Mouse (Mus musculus): ENCODE results near the gene Mmp28.

Gene Mmp28

DNA sequence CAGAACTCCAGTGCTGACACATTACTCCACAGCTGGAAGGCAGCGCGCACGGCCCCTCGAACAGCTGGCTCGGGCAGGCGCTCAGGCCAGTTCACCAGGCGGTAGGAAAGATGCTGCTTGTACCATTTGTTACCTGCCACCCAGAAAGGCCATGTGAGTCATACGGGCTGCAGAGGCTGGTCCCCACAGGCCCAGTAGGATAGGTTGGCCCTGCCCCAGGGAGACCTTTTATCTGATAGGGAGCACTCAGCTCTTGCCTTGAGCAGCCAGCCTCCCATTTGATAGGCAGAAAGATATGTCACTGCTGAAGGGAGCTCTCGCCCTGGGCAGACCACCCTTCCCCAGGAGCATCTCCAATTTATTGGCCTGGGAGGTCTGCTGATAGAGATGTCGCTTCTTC, 15.3 kb downstream of the Mmp28 start:
- in situ Hi-C loops (cut with MboI, MseI) = no loop called here

DNA sequence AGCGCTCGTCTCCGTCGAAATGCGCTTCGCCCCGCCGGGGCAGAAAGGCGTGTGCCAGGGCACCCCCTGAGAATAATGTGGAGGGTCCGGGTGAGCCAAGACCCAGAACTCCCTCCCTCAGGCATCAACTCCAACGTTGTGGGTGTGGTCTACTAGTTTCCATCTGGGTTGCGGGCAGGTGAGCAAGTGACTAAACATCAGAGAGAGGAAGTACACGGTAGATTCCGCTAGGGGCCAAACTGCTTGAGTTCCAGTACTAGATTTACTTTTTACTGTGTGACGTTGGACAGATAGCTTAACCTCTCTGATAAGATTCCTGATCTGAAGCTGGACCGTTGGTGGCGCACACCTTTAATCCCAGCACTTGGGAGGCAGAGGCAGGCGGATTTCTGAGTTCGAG, 17.9 kb downstream of the Mmp28 start:
- in situ Hi-C loops (cut with MboI, MseI) = no loop called here

DNA sequence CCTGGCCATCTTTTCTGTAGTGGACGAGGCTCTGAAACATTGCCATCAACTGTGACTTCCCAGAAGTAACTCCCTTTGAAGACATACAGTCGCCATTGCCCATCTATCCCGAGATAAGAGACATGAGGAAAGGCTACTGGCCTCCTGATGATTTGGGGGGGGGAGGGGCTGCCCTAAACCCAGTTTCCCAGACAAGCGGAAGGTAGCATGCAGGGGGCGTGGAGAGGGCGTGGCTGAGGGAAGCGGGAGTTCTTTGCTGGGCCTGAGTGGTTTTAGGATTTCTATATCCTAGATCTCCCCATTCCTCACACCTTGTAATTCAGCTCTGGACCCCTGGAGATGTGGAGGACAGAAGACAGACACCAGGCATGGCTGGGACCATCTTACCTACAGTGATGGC, 19.0 kb downstream of the Mmp28 start:
- in situ Hi-C loops (cut with MboI, MseI) = no loop called here

DNA sequence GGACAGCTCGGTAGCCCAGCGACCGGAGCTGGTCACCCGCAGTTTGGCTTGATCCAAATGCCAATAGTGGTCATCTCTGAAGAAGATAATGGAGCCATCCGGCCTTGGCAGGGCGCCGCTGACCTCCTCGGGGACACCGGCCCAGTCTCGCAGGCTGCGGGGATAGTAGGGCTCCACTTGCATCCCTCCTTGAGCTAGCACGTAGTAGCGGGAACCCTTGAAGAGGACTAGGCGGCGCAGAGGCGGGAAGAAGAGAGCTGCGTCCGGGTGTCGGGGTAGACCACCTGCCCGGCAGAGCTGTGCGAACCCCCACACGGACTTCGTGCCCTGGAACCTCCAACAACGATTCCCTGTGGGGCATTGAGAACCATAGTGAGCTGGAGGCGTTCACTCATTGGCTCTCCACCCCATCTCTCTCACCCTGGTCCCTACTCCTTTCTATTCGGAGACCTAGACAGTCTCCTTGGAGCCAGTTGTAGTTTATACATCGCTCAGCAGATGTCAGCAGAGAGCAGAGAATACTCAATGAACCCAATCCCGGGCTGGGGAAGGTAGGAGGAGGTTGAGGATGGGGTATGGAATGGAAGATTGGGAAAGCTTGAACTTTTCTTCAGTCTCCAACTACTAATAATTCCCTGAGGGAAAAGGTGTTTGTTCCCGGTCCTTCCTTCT, 20.1 kb downstream of the Mmp28 start:
- in situ Hi-C loops (cut with MboI, MseI) = no loop called here

DNA sequence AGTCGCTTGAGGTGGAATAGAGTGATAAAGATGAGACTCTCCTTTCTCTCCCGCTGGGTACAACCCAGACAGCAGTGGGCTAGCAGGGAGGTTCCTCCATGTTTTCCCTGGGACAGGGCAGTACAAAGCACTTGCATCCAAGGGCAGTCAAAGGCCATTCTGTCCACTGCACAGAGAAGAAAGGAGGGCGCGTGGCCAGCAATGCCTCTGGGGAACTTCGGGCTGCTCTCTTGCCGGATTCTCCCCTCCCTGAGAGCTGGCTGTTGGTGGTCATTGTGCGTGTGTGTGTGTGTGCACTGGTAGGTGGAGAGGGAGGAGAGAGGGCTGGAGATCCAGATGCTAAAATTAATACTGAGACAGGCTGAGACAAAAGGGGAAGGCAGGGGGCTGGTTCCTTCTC, 21.6 kb downstream of the Mmp28 start:
- in situ Hi-C loops (cut with MboI, MseI) = no loop called here

DNA sequence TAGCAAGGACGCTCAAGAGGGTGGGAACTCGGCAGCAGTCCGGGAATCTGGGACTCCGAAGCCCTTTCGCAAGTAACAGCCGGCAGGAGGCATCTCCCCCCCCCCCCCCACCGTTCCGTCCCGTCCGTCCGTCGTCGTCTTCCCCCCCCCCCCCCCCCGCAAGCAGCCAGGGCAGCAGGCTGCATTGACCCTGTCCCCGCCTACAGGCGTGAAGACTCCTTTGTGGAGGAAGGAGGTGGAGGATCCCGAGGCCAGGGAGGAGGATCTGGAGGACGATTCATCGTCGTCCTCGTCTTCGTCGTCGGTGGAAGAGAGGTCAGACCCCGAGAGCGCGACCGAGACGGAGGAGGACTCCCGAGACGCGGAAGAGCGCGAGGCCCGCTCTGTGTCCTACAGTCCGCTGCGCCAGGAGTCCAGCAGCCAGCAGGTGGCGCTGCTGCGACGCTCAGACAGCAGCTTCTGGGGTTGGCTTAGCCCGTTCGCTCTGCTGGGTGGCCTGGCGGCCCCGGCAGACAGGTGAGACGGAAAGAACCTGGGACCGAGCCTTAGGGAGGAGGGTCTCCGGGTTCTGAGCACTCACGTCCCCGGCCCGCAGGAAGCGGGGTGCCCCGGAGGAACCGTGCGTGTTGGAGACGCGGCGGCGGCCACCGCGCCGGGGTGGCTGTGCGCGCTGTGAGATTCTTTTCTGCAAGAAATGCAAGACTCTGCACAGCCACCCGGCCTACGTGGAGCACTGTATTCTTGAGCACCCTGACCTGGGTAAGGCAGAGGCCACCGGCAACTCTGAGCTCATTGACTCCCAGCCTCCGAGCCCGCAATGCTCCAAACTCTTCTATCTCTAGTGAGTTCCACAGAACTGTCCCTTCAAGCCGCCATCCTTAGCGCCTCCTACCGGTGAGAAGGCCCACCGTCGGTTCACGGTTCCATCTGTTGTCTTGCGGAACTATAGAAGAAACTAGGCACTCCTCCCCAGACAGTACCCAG, 22.5 kb downstream of the Mmp28 start:
- in situ Hi-C loops (cut with MboI, MseI) = no loop called here

DNA sequence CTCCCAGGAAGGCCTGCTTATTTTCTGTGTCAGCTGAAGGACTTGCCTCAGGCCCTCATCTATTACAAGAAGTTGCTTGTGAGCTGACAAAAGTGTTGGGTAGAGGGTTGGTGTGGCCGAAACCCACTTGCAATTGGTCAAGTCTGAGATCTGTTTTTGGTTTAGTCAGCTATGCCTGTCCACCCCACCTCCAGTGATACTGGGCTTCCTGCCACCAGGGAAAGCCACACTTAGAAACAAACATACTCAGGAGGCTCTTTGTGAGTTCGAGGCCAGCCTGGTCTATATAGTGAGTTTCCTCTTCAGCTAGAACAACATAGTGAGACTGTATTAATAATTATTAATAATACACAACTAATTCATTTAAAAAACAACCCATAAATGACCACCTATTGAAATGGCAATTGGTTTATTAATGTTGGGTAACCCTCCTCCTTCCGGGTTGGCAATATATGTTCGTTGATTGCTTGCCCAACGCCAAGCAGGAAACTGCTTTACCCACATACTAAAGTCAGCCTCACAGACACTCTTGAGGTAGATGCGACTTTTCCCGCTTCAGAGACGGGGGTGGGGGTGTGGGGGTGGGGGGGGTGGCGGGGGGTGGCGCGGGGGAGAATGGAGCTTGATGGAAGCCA, 23.3 kb downstream of the Mmp28 start:
- in situ Hi-C loops (cut with MboI, MseI) = no loop called here

DNA sequence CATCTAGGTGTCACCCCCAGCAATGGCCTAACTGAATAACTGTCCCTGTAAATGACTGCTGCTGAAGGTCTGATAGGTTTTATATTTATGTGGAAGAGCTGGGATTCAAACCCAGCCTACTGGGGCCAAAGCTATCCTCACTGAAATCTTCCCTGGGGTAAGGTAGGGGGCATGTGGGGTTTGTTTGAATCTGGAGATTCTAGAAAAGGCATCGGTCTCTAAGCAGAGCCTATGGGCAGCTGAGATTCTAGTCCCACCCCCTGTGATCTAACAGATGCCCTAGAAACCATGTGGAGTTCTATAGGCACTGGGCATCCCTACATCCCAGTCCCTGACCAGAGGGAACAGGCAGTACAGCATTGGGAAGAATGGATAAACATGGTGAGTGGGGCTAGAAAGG, 25.5 kb downstream of the Mmp28 start, which contains the start of gene 1700020L24Rik:
1700020L24Rik (plus strand) TSS at position 301 of the 400 bp plus-strand sequence.
- in situ Hi-C loops (cut with MboI, MseI) = no loop called here

DNA sequence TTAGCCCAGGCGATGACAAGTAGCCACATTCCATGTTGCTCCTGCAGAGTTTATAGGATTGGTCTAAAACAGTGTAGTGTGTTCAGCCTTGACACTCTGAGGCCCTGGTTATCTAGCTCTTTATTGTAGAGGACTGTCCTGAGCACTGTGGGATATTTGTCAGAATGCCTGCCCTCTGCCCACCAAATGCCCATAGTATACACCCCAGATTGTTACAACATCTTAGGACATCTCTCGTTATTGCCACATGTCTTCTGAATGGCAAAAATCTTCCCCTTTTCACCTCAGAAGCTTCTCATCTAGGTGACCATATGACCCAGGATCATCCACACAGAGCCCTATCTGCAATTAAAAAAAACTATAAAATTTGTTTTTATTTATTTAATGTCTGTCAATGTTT, 30.3 kb downstream of the Mmp28 start:
- in situ Hi-C loops (cut with MboI, MseI) = no loop called here

DNA sequence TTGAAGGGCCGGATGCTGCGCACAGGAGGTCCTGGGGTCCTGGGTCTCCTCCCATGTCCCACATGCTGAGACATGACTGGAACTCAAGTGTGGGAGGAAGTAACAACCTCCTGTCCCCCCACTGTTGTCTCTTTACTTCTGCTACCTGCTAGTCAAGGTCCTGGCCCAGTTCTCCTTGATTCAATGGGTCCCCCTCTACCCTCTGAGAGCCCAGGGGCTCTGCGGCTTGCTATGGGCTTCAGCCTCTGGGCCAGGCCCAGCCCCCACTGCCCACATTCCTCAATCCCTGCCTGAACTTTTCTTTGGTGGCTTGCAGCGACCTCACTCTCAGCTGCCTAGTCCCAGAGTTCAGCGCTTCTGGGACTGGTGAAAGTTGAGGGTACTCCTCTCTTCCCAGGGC, 33.5 kb downstream of the Mmp28 start, which contains the start of gene Gas2l2:
Gas2l2 (minus strand) TSS at position 101 of the 400 bp plus-strand sequence.
- in situ Hi-C loops (cut with MboI, MseI) = loop anchor here (10.0 kb wide), 2 partner anchors 75 to 105 kb away; no protein-coding TSS in a partner anchor

DNA sequence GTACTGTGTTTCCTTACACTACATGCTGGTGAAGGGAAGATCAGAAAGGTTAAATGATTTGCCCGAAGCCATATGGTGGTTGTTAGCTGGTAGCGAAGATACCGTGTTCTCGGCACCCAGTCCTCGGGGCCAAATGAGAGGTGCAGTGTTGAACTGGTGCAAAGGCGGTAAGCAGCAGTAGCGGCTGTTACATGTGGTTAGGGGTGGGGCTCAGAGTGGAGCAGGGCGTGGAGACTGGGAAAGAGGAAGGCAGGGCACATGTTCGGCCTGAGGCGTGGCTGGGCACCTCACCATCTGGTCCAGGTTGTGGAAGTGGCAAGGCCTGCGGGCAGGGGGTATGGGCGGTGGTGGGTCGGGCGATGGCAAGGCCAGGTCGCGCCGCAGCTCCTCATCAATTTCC, 35.9 kb downstream of the Mmp28 start:
- in situ Hi-C loops (cut with MboI, MseI) = loop anchor here (10.0 kb wide), 2 partner anchors 72 to 102 kb away; no protein-coding TSS in a partner anchor

DNA sequence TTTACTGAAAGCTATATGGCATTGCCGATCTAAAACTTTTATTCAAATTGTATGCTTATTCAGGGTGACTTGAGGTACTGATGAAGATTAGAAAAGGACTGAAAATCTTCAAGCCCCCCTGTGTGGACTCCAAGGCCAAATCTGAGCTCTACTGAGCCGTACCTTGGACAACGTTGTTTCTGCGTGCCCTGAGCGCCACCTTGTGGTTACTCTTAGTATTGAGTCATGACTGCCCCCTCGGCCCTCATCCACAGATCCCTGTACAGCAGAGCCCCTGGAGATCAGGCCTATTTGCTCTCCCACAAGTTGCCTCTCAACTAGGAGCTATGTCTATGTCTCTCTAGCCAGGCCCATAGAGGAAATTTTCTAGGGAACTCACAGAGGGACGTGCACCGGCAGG, 38.2 kb downstream of the Mmp28 start:
- in situ Hi-C loops (cut with MboI, MseI) = loop anchor here (10.0 kb wide), 2 partner anchors 70 to 100 kb away; no protein-coding TSS in a partner anchor

DNA sequence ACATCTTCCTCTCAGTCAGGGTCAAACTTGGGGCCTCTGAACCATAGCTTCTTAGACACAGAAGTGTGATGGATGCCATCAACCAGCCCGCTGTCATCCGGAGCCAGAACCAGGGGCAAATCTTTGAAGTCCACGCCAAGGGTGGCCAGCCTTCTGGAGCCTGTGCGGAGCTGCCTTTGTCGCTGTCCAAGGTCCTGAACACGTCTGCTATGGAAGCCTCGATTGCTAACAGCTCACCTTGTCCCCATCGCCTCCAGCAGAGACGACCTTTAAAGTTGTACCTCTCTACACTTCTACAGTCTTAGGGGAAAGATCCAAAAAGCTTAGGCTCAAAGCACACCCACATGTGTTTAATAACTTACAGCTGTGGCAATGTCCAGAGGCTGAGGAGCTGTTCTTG, 41.6 kb downstream of the Mmp28 start:
- in situ Hi-C loops (cut with MboI, MseI) = loop anchor here (10.0 kb wide), 2 partner anchors 67 to 97 kb away; no protein-coding TSS in a partner anchor

DNA sequence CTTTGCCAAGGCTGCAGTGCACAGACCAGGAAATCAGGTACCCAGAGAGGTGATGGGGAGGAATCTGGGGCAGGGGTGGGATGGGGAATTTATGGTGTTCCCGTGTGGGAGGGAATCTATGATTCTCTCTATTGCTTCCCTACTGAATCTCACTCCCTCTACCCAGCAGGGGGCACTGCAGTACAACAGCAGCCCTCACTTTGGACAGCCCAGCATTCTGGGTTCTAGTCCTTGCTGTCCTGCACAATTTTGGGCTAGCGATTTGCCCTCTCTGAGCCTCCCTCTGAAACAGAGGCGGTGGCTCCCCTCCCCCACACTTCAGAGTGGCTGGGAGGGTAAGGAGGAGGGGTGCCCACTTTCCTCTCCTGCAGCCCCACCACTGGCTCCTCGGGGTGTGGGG, 42.5 kb downstream of the Mmp28 start:
- in situ Hi-C loops (cut with MboI, MseI) = loop anchor here (10.0 kb wide), 2 partner anchors 66 to 96 kb away; no protein-coding TSS in a partner anchor

DNA sequence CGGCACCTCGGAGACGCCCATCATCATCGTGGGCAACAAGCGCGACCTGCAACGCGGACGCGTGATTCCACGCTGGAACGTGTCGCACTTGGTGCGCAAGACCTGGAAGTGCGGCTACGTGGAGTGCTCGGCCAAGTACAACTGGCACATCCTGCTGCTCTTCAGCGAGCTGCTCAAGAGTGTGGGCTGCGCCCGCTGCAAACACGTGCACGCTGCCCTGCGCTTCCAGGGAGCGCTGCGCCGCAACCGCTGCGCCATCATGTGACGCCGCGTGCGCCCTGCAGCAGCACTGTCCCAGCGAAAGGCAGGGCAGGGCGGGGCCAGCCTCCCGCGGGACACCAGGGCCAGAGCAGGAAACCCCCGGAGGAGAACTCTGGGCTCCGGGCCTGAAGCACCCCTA, 44.3 kb downstream of the Mmp28 start:
- in situ Hi-C loops (cut with MboI, MseI) = no loop called here

DNA sequence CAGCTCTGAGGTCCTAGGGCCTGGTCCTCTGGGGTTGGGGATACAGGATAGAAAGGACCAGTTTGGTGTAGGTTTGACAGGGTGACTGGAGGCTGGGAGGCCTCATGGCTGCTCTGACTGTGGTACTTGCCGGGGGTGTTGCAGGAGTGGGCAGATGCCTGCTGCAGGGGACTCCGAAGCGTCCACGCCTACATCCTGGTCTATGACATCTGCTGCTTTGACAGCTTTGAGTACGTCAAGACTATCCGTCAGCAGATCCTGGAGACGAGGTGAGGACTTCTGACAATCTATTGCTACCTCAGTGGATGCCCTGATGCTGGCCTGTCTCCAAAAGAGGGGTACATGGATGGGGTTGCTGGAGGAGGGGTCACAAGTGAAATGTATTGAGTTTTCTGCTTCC, 45.2 kb downstream of the Mmp28 start:
- in situ Hi-C loops (cut with MboI, MseI) = no loop called here

DNA sequence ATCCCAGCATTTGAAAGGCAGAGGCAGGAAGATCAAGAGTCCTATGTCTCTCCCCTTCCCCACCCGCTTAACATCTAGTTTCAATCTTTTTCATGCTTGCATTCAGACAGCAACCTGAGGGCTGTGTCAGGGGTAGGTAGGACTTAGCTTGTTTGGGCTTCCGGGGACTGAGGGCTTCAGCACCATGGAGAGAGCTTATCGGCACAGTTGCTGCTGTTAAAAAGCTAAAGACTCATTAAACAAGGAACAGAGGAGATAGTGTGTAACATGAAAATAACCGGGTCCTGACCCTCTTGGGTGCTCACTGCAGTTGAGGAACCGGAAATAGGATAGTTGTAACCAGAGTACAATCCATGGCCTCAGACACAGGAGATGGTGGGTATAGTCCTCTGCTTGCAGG, 45.8 kb downstream of the Mmp28 start:
- in situ Hi-C loops (cut with MboI, MseI) = no loop called here

DNA sequence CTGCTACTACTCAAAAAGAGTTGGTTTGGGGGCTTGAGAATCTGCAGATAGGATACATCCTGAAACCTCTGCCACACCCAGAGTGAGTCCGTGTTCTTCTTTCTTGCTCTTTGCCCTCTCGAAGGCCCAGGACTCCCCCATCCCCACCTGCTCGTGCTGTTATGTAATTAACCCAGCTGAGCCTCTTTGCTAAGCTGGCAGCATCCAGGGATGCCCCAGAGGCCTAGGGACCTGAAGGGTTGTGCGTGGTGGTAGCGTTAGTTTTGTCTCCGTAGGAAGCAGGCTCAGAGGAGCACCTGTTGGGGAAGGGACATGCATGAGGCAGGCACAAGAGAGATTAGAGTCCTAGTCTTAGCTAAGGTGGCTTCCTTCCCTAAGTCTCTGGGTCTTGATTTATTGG, 52.4 kb downstream of the Mmp28 start:
- in situ Hi-C loops (cut with MboI, MseI) = no loop called here

DNA sequence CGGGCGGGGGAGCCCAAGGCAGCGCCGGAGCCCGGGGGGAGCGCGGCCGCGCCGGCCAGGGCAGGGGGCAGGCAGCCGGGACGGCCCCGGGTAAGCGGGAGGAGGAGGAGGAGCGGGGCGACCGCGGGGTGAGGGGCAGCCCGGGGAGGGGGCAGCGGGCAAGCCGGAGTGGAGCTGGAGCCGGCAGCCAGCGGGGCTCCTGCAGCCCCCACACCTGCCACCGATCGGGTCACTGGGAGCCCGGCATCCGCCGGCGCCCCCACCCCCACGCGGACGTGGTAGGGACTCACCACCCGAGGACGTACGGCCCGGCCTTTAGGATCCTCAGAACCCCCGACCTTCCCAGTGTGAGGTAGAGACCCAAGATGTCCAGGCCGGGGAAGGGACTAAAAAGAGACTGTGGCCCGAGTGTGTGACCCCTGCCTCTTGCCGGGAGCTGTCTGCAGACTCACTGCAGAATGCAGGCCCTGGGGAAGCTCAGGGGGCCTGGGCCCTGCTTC, 53.0 kb downstream of the Mmp28 start:
- in situ Hi-C loops (cut with MboI, MseI) = loop anchor here (10.0 kb wide), 1 partner anchor 735 kb away; no protein-coding TSS in a partner anchor

DNA sequence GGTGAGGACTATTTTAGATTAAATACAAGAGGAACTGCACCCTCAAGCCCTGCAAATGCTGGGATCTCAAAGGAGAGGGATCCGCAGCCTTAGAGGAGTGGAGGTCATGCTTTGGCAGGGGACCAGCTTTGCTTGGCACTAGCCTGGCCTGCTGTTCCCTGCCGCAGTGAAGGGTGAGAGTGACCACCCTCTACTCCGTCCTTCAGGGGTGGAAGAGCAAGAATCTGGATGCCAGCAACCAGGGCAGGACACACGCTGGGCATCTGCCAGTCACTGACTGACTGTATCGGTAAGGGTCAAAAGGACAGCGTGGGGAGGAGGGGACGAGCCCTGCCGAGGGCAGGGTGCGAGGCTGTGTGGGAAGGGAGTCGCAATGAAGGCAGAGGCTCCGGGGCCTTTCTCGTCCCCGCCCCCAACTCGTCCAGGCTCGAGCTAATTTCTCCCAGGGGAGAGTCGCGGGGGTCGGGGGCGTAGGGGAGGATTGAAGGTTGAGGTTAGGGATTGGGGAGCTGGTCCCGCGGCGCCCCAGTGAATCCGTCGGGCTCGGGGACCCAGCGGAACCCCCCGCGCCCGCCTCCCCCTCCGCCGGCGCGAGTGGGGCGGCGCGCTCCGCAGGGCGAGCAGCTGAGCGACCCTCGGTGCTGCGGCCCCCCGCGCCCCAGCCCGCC, 53.6 kb downstream of the Mmp28 start, which contains the start of gene Rasl10b:
Rasl10b (plus strand) TSS at position 51 of the 668 bp plus-strand sequence.
- in situ Hi-C loops (cut with MboI, MseI) = loop anchor here (10.0 kb wide), 1 partner anchor 734 kb away; no protein-coding TSS in a partner anchor

DNA sequence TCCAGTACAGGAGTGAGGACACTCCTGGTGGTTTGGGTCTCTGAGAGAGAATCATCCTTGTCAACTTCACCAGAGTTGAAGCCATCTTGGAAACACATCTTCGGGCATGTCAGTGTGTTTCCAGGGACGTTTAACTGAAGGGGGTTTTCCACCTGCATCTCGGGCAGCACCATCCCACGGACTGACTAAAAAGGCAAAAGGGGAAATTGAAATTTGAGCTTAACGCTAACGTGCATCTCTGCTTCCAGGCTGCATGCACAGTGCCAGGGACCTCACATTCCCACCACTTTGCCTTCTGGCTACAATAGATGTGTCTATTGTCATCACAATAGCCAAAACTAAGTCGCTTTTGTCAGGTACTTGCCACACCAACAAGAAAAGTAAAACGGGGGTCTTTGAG, 54.6 kb downstream of the Mmp28 start:
- in situ Hi-C loops (cut with MboI, MseI) = loop anchor here (10.0 kb wide), 1 partner anchor 733 kb away; no protein-coding TSS in a partner anchor
